Mouse (Mus musculus): ENCODE data around the gene Ddc. TPM values are rescaled to one million over a fixed set of nuclear protein-coding genes. Genes with fewer than 3 reads are reported as not detected.

Ddc gene
- total and polyA plus RNA-seq, 3 experiments = 0.07 to 0.08 TPM; not detected in 1

DNA sequence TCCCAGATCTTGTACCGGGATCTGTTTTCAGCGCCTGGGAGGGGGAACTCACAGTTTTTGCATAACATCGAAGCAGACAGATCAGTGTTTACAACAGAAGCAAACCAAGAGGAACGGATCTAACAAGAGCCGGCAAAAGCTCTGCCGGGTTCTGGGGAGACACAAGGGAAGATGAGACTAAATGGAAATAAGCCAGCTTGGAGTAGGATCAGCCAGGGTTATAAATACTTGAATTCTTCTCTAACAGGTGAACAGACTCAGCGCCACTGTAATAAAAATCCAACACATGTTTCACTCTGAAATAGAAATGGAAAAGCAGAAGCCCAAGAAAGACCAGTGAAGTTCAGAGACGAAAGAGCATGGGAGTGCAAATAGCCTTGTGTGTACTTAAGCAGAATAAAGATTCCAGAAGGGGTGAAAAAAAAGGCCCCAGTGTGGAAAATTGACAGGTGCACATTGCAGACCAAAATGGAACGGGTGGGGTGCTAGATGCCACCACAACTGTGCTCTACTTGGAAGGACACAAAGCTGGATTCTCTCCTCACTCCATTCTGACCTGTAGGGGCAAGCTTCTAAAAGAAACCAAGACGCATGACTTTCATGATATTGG, 4.8 kb downstream of the Ddc start:
- H3K27me3 ChIP-seq (ENCODE audit: control insufficient read depth in 1 of 2, insufficient read depth in 2 of 2, low read length in 2 of 2) = peaks cover 11 to 15% of the 10 kb centered on the region in 2 experiments
- no peak overlapping the region for H3K27ac ChIP-seq (ENCODE audit: control insufficient read depth, low read depth, low read length)
- H3K4me3 ChIP-seq (ENCODE audit: control insufficient read depth in 1 of 2, insufficient read depth in 1 of 2, low read depth in 2 of 2, low read length in 2 of 2) = no peak overlapping the region
- H3K9ac ChIP-seq (ENCODE audit: control insufficient read depth, low read depth, low read length, poor library complexity, severe bottlenecking) = no peak overlapping the region
- no peak for DNase-seq (ENCODE audit: low read depth, low spot score)
- peaks cover 0 to 3% of the 10 kb centered on the region in 2 experiments; a peak in 2 of 4 replicates for H3K36me3 ChIP-seq (ENCODE audit: control insufficient read depth in 1 of 2, insufficient read depth in 2 of 2, low read length in 2 of 2)
- no peaks in the 10 kb centered on the region for H3K79me2 ChIP-seq (ENCODE audit: control insufficient read depth, insufficient read depth, low read length, poor library complexity)
- H3K4me1 ChIP-seq (ENCODE audit: control insufficient read depth in 1 of 2, insufficient read depth in 2 of 2, low read length in 2 of 2) = 0 out of 4 replicates have a peak, but pooled peaks cover 0 to 3% of the 10 kb centered on the region in 2 experiments
- H3K9me3 ChIP-seq (replicated peaks; ENCODE audit: insufficient read depth, low read length) = no peaks in the 10 kb centered on the region
- no peak for TF ChIP-seq ZMIZ1 (IDR thresholded peaks at IDR 0.05; ENCODE audit: low read depth, low read length)
- no peak for TF ChIP-seq TCF12 (IDR thresholded peaks at IDR 0.05; ENCODE audit: low read depth, low read length)
- TF ChIP-seq POLR2A (IDR thresholded peaks at IDR 0.05; ENCODE audit: control insufficient read depth in 1 of 2, insufficient read depth in 1 of 2, low read depth in 1 of 2, low read length in 2 of 2, poor library complexity in 1 of 2) = no peak
- TF ChIP-seq MAFK (IDR thresholded peaks at IDR 0.05; ENCODE audit: borderline replicate concordance, low read depth, low read length) = no peak
- no peak for TF ChIP-seq NELFE (IDR thresholded peaks at IDR 0.05; ENCODE audit: low read depth, low read length)
- no peak for TF ChIP-seq MAX (IDR thresholded peaks at IDR 0.05; ENCODE audit: low read length)
- no peak for TF ChIP-seq POLR2AphosphoS2 (IDR thresholded peaks at IDR 0.05; ENCODE audit: low read length)
- TF ChIP-seq MYC (IDR thresholded peaks at IDR 0.05; ENCODE audit: low read depth, low read length) = no peak
- TF ChIP-seq GABPA (IDR thresholded peaks at IDR 0.05; ENCODE audit: low read depth, low read length) = no peak
- no peak for TF ChIP-seq RCOR1 (IDR thresholded peaks at IDR 0.05; ENCODE audit: low read depth, low read length)
- no peak for TF ChIP-seq ETS1 (IDR thresholded peaks at IDR 0.05; ENCODE audit: low read depth, low read length)
- TF ChIP-seq E2F4 (IDR thresholded peaks at IDR 0.05; ENCODE audit: borderline replicate concordance, low read depth, low read length) = no peak
- no peak for TF ChIP-seq BHLHE40 (IDR thresholded peaks at IDR 0.05; ENCODE audit: borderline replicate concordance, low read depth, low read length)
- no peak for TF ChIP-seq MYB (IDR thresholded peaks at IDR 0.05; ENCODE audit: low read depth, low read length)
- no peak for TF ChIP-seq MXI1 (IDR thresholded peaks at IDR 0.05; ENCODE audit: low read depth, low read length)
- TF ChIP-seq UBTF (IDR thresholded peaks at IDR 0.05; ENCODE audit: borderline replicate concordance, insufficient read depth, low read depth, low read length) = no peak
- TF ChIP-seq ZKSCAN1 (IDR thresholded peaks at IDR 0.05; ENCODE audit: low read depth, low read length) = no peak
- no peak for TF ChIP-seq CHD1 (IDR thresholded peaks at IDR 0.05; ENCODE audit: low read depth, low read length)
- no peak for TF ChIP-seq KAT2A (conservative IDR thresholded peaks at IDR 0.05; ENCODE audit: low read depth, low read length)
- no peak for TF ChIP-seq NRF1 (IDR thresholded peaks at IDR 0.05; ENCODE audit: insufficient read depth, low read depth, low read length, poor library complexity, severe bottlenecking)

DNA sequence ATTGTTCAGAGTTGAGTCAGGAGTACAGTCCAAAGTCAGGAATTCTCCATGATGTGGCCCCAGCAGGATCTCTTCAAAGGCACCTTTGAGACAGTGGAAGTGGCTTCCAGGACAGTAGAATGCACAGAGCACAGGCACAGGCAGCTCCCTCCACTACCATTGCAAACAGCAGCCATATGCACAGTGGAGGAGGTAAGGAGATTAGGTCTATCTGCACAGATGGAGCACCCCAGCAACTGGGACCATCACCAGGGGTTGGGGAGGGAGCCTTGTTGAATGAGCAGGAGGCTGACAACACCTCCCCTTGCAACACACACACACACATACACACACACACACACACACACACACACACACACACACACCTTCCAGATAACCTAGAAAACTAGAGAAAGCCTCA, 6.1 kb downstream of the Ddc start:
- H3K27me3 ChIP-seq (ENCODE audit: control insufficient read depth in 1 of 2, insufficient read depth in 2 of 2, low read length in 2 of 2) = peaks cover 11% of the 10 kb centered on the region in 2 experiments

More for the DNA sequence above, 6.1 kb downstream of the Ddc start:
- Histone ChIP-seq H3K9ac (ENCODE audit: control insufficient read depth, low read depth, low read length, poor library complexity, severe bottlenecking) (no peak overlapping the region), H3K9me3 (replicated peaks; ENCODE audit: insufficient read depth, low read length) (no peaks in the 10 kb centered on the region), H3K4me1 (ENCODE audit: control insufficient read depth in 1 of 2, insufficient read depth in 2 of 2, low read length in 2 of 2) (peaks cover 0 to 5% of the 10 kb centered on the region in 2 experiments; a peak in 1 of 4 replicates), H3K79me2 (ENCODE audit: control insufficient read depth, insufficient read depth, low read length, poor library complexity) (no peaks in the 10 kb centered on the region), H3K36me3 (ENCODE audit: control insufficient read depth in 1 of 2, insufficient read depth in 2 of 2, low read length in 2 of 2) (peaks cover 0 to 3% of the 10 kb centered on the region in 2 experiments; a peak in 2 of 4 replicates), H3K4me3 (ENCODE audit: control insufficient read depth in 1 of 2, insufficient read depth in 1 of 2, low read depth in 2 of 2, low read length in 2 of 2) (no peak overlapping the region), H3K27ac (ENCODE audit: control insufficient read depth, low read depth, low read length) (no peak overlapping the region)
- no peak for TF ChIP-seq POLR2AphosphoS2 (IDR thresholded peaks at IDR 0.05; ENCODE audit: low read length)
- no peak for TF ChIP-seq ELF1 (IDR thresholded peaks at IDR 0.05; ENCODE audit: low read depth, low read length)
- TF ChIP-seq POLR2A (IDR thresholded peaks at IDR 0.05; ENCODE audit: control insufficient read depth in 1 of 2, insufficient read depth in 1 of 2, low read depth in 1 of 2, low read length in 2 of 2, poor library complexity in 1 of 2) = no peak
- TF ChIP-seq SMC3 (IDR thresholded peaks at IDR 0.05; ENCODE audit: low read depth, low read length) = no peak
- no peak for TF ChIP-seq BHLHE40 (IDR thresholded peaks at IDR 0.05; ENCODE audit: borderline replicate concordance, low read depth, low read length)
- TF ChIP-seq NRF1 (IDR thresholded peaks at IDR 0.05; ENCODE audit: insufficient read depth, low read depth, low read length, poor library complexity, severe bottlenecking) = no peak
- no peak for TF ChIP-seq ZMIZ1 (IDR thresholded peaks at IDR 0.05; ENCODE audit: low read depth, low read length)
- TF ChIP-seq GATA1 (IDR thresholded peaks at IDR 0.05; ENCODE audit: low read depth, low read length) = no peak
- TF ChIP-seq MAZ (IDR thresholded peaks at IDR 0.05; ENCODE audit: low read depth, low read length) = no peak
- TF ChIP-seq USF2 (IDR thresholded peaks at IDR 0.05; ENCODE audit: borderline replicate concordance in 1 of 2, insufficient read depth in 1 of 2, low read depth in 1 of 2, low read length in 2 of 2) = no peak
- no peak for TF ChIP-seq NELFE (IDR thresholded peaks at IDR 0.05; ENCODE audit: low read depth, low read length)
- no peak for TF ChIP-seq ZNF384 (IDR thresholded peaks at IDR 0.05; ENCODE audit: low read depth, low read length)
- no peak for DNase-seq (ENCODE audit: low read depth, low spot score)

All from MEL (cell line).